Mouse (Mus musculus): ENCODE measurements around the gene Atp8a2. TPM values are rescaled to one million over a fixed set of nuclear protein-coding genes. Genes with fewer than 3 reads are reported as not detected.

Gene Atp8a2
- polyA plus RNA-seq, 1 experiment from 2014 or later, result 10.8 TPM

DNA sequence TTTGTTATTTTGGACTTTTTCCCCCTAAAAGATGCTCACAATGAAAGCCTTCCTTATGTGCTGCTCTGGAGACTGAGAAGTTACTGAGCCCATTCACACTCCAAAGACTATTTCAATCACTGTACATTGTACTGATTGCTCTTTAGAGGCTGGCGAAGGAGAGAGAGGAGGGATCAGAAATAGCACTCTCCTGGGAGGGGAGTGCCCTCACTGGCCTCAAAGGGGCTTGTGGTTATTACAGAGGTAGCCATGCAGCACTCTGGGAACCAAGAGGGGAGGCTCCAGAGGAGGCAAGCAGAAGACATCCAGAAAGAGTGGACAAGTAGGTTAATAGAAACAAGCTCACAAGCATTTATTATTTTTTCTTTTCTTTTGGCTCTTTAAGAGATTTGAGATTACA, 169.8 kb downstream of the Atp8a2 start:
- WGBS, result 21% methylated on average over 1 of the region's 1 CpGs
- Histone ChIP-seq H3K9ac (no peak overlapping the region), H3K36me3 (no peaks in the 10 kb centered on the region), H3K4me1 (replicated peaks) (peaks cover 4% of the 10 kb centered on the region; the same call in 1 of the 2 replicates), H3K4me3 (no peak overlapping the region), H3K27me3 (replicated peaks) (no peaks in the 10 kb centered on the region), H3K4me2 (no peak overlapping the region), H3K9me3 (replicated peaks) (no peaks in the 10 kb centered on the region), H3K27ac (ENCODE audit: poor library complexity, severe bottlenecking) (peak overlapping the region; percentile 47; the same call in 1 of the 2 replicates)
- no peak for ATAC-seq (ENCODE audit: insufficient number of reproducible peaks, low FRiP score)

DNA sequence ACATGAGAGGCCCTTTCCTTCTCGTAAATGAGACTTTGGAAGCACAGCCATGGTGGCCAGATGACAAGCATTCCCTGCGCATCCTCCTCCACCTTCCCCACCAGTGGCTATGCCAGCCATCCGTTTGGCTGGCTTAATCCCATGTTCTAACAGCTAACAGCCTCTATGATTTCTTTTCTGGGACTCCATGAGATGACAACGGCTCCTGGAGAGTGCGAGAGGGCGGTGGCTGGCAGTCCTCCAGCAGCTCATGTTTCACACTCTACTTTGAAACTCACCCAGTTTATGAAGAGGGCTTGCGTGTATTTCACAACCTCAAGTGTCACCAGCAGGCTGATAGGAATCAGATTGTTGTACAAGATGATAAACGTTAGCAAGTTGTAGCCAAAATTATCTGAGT, 170.3 kb downstream of the Atp8a2 start:
- Histone ChIP-seq H3K36me3 (no peaks in the 10 kb centered on the region), H3K9ac (no peak overlapping the region), H3K27me3 (replicated peaks) (no peaks in the 10 kb centered on the region), H3K27ac (ENCODE audit: poor library complexity, severe bottlenecking) (no peak overlapping the region), H3K4me1 (replicated peaks) (peaks cover 4% of the 10 kb centered on the region; the same call in 1 of the 2 replicates), H3K9me3 (replicated peaks) (no peaks in the 10 kb centered on the region), H3K4me2 (peak overlapping the region; percentile 5; the same call in 1 of the 2 replicates), H3K4me3 (no peak overlapping the region)
- 34% methylated on average over 8 of the region's 8 CpGs for WGBS
- no peak for ATAC-seq (ENCODE audit: insufficient number of reproducible peaks, low FRiP score)

DNA sequence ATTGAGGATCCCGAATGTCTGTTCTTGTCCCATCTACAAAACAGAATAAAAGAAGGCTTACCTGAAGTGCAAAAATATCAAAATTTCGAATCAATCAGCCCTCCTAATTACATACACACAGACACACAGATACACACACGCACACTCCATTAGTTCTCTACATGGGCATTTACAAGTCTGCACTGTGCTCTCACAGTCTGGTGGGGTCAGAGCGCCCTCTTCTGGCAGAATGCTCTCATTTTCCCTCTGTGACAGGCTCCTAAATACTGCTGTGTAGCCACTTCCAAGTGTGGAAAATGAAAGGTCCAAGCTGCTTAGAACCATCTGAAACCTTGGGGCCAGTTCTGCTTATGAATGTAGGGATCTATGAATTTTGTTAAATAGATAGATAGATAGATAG, 181.1 kb downstream of the Atp8a2 start:
- WGBS, result 32% methylated on average over 4 of the region's 4 CpGs
- Histone ChIP-seq H3K36me3 (no peaks in the 10 kb centered on the region), H3K9ac (no peak overlapping the region), H3K27me3 (replicated peaks) (peaks cover 8% of the 10 kb centered on the region), H3K9me3 (replicated peaks) (no peaks in the 10 kb centered on the region), H3K4me3 (no peak overlapping the region), H3K27ac (ENCODE audit: poor library complexity, severe bottlenecking) (no peak overlapping the region), H3K4me1 (replicated peaks) (no peaks in the 10 kb centered on the region), H3K4me2 (no peak overlapping the region)
- no peak for ATAC-seq (ENCODE audit: insufficient number of reproducible peaks, low FRiP score)

DNA sequence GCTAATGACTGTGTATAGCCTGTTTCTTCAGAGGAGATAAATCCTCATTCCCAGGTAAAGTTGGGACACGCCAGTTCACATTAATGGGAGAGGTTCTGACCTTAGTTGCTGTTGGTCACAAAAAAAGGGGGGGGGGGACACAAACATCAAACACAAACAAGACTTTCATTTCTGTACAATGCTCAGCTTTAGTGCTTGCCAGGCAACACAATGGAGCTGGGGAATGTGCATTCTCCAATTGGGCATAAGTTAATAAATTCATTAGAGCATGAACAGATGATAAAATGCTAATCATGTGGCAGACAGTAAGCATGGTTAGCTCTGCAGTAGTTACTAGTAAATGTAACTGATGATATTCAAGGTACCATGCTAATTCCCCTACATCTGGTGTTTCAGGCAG, 195.2 kb downstream of the Atp8a2 start:
- ATAC-seq (ENCODE audit: insufficient number of reproducible peaks, low FRiP score), result no peak
- 79% methylated on average over 1 of the region's 1 CpGs for WGBS
- H3K9me3 ChIP-seq (replicated peaks), result no peaks in the 10 kb centered on the region

GRCm38 (mm10) chr14:59988860-59989259, 208.1 kb downstream of the Atp8a2 start:
- H3K36me3 ChIP-seq, result no peaks in the 10 kb centered on the region

More for the DNA sequence above, 195.2 kb downstream of the Atp8a2 start:
- no peak overlapping the region for H3K4me2 ChIP-seq
- H3K4me3 ChIP-seq, result no peak overlapping the region
- H3K27me3 ChIP-seq (replicated peaks), result no peaks in the 10 kb centered on the region
- H3K9ac ChIP-seq, result no peak overlapping the region
- H3K4me1 ChIP-seq (replicated peaks), result no peaks in the 10 kb centered on the region
- no peaks in the 10 kb centered on the region for H3K36me3 ChIP-seq
- H3K27ac ChIP-seq (ENCODE audit: poor library complexity, severe bottlenecking), result no peak overlapping the region

GRCm38 (mm10) chr14:59987975-59988374, 209.0 kb downstream of the Atp8a2 start:
- H3K4me2 ChIP-seq, result no peak overlapping the region
- no peaks in the 10 kb centered on the region for H3K27me3 ChIP-seq (replicated peaks)
- no peak overlapping the region for H3K27ac ChIP-seq (ENCODE audit: poor library complexity, severe bottlenecking)
- no peak overlapping the region for H3K4me3 ChIP-seq
- 87% methylated on average over 3 of the region's 3 CpGs for WGBS
- no peaks in the 10 kb centered on the region for H3K36me3 ChIP-seq
- no peaks in the 10 kb centered on the region for H3K9me3 ChIP-seq (replicated peaks)
- no peaks in the 10 kb centered on the region for H3K4me1 ChIP-seq (replicated peaks)
- no peak for ATAC-seq (ENCODE audit: insufficient number of reproducible peaks, low FRiP score)
- H3K9ac ChIP-seq, result no peak overlapping the region

More at GRCm38 (mm10) chr14:59988860-59989259, 208.1 kb downstream of the Atp8a2 start:
- Histone ChIP-seq H3K4me2 (no peak overlapping the region), H3K4me3 (no peak overlapping the region), H3K4me1 (replicated peaks) (no peaks in the 10 kb centered on the region), H3K27me3 (replicated peaks) (no peaks in the 10 kb centered on the region), H3K9ac (no peak overlapping the region), H3K9me3 (replicated peaks) (no peaks in the 10 kb centered on the region), H3K27ac (ENCODE audit: poor library complexity, severe bottlenecking) (no peak overlapping the region)
- ATAC-seq (ENCODE audit: insufficient number of reproducible peaks, low FRiP score), result no peak
- 57% methylated on average over 5 of the region's 5 CpGs for WGBS

- 62% methylated on average over 2 of the region's 2 CpGs for WGBS
- no peak for ATAC-seq (ENCODE audit: insufficient number of reproducible peaks, low FRiP score)
- Histone ChIP-seq H3K27me3 (replicated peaks) (no peaks in the 10 kb centered on the region), H3K9me3 (replicated peaks) (no peaks in the 10 kb centered on the region), H3K9ac (no peak overlapping the region), H3K4me3 (no peak overlapping the region), H3K4me1 (replicated peaks) (0 out of 2 replicates have a peak, but pooled peaks cover 3% of the 10 kb centered on the region), H3K36me3 (no peaks in the 10 kb centered on the region), H3K4me2 (no peak overlapping the region), H3K27ac (ENCODE audit: poor library complexity, severe bottlenecking) (no peak overlapping the region)
Measured at GRCm38 (mm10) chr14:59978007-59978406, 219.0 kb downstream of the Atp8a2 start.

DNA sequence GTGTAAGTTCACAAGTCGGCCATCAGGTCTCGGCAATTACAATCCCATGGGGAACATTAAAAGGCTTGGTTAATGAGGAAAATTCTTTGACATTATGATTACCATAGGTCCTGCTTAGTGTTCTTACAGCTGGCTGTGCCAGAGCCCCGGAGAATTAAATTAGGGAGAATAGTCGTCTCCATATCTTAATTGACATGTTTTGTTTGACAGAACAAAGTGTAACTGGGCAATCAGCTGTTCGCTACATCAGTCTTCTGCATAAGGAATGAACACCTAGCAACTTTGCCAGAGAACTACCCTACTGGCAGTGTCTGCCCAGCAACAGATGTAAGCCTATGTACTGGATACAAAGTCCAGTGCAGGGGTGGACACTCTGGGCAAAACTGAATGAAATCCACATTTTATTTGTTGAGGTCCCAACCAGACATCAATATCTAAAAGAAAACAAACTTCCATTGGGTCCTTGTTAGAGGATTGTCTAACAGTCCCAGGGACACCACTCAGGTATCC, 225.7 kb downstream of the Atp8a2 start:
- Histone ChIP-seq H3K4me2 (no peak overlapping the region), H3K27ac (ENCODE audit: poor library complexity, severe bottlenecking) (no peak overlapping the region), H3K9me3 (replicated peaks) (no peaks in the 10 kb centered on the region), H3K27me3 (replicated peaks) (no peaks in the 10 kb centered on the region), H3K4me3 (no peak overlapping the region), H3K9ac (no peak overlapping the region), H3K36me3 (no peaks in the 10 kb centered on the region), H3K4me1 (replicated peaks) (no peaks in the 10 kb centered on the region)
- ATAC-seq (ENCODE audit: insufficient number of reproducible peaks, low FRiP score), result no peak
- 66% methylated on average over 5 of the region's 5 CpGs for WGBS

GRCm38 (mm10) chr14:59969485-59970134, 227.4 kb downstream of the Atp8a2 start:
- Histone ChIP-seq H3K27me3 (replicated peaks) (no peaks in the 10 kb centered on the region), H3K4me3 (no peak overlapping the region), H3K36me3 (no peaks in the 10 kb centered on the region), H3K9me3 (replicated peaks) (no peaks in the 10 kb centered on the region), H3K9ac (no peak overlapping the region), H3K4me2 (no peak overlapping the region), H3K27ac (ENCODE audit: poor library complexity, severe bottlenecking) (no peak overlapping the region), H3K4me1 (replicated peaks) (no peaks in the 10 kb centered on the region)
- ATAC-seq (ENCODE audit: insufficient number of reproducible peaks, low FRiP score), result no peak
- 54% methylated on average over 7 of the region's 7 CpGs for WGBS

GRCm38 (mm10) chr14:59967847-59968550, 229.0 kb downstream of the Atp8a2 start:
- 71% methylated on average over 8 of the region's 8 CpGs for WGBS
- no peak for ATAC-seq (ENCODE audit: insufficient number of reproducible peaks, low FRiP score)
- Histone ChIP-seq H3K9me3 (replicated peaks) (no peaks in the 10 kb centered on the region), H3K4me3 (no peak overlapping the region), H3K4me1 (replicated peaks) (no peaks in the 10 kb centered on the region), H3K4me2 (no peak overlapping the region), H3K9ac (no peak overlapping the region), H3K27me3 (replicated peaks) (no peaks in the 10 kb centered on the region), H3K27ac (ENCODE audit: poor library complexity, severe bottlenecking) (no peak overlapping the region), H3K36me3 (no peaks in the 10 kb centered on the region)

GRCm38 (mm10) chr14:59966981-59967380, 230.0 kb downstream of the Atp8a2 start:
- Histone ChIP-seq H3K36me3 (no peaks in the 10 kb centered on the region), H3K4me3 (no peak overlapping the region), H3K27me3 (replicated peaks) (no peaks in the 10 kb centered on the region), H3K4me2 (no peak overlapping the region), H3K9me3 (replicated peaks) (no peaks in the 10 kb centered on the region), H3K4me1 (replicated peaks) (no peaks in the 10 kb centered on the region), H3K27ac (ENCODE audit: poor library complexity, severe bottlenecking) (no peak overlapping the region), H3K9ac (no peak overlapping the region)
- ATAC-seq (ENCODE audit: insufficient number of reproducible peaks, low FRiP score), result no peak
- WGBS, result 75% methylated on average over 4 of the region's 4 CpGs
